Mouse (Mus musculus) frontal cortex, adult 2 months (tissue): ENCODE measurements around the gene Amn1. TPM values are rescaled to one million over a fixed set of nuclear protein-coding genes. Genes with fewer than 3 reads are reported as not detected.
A peak's percentile ranks its signal among the peaks of the same experiment; 100 is the strongest.
"Not testable (repeated sequence)": the region's sequence is repeated elsewhere in the genome, so short reads cannot be mapped to it uniquely, and the experiment has no call there.

Experiments
- DNase-seq, 2 experiments: peaks; one replicate each; pipeline ENCODE4 v3.0.0; 2022; ENCODE audit warnings: low spot score in 1 of 2; ENCODE audit errors: extremely low spot score in 1 of 2
- polyA plus RNA-seq: library from polyadenylated mRNA; depleted of rRNA; stranded (reverse); fragments of >200 nt; gene quantifications from 2 replicates; pipeline ENCODE4 v1.2.3, GENCODE M21; 2012

The Amn1 gene
- polyA plus RNA-seq, 1 experiment = 26.6 TPM

- DNase-seq = no peak
These were observed 33.3 kb downstream of the Amn1 start for GRCm38 (mm10) chr6:149155031-149155841.

- no peak for DNase-seq
These were observed 34.1 kb downstream of the Amn1 start for GRCm38 (mm10) chr6:149154116-149155030.

- no peak for DNase-seq
These were observed 34.9 kb downstream of the Amn1 start for GRCm38 (mm10) chr6:149153473-149154115.

- no peak for DNase-seq
These were observed 36.4 kb downstream of the Amn1 start for GRCm38 (mm10) chr6:149152119-149152518.

GRCm38 (mm10) chr6:149148436-149149229, 39.9 kb downstream of the Amn1 start:
- no peak for DNase-seq

- DNase-seq = no peak
These were observed 43.4 kb downstream of the Amn1 start for GRCm38 (mm10) chr6:149145143-149145542.

- peak; percentile 33 to 79 for DNase-seq
These were observed 46.9 kb downstream of the Amn1 start for GRCm38 (mm10) chr6:149141393-149142173.

GRCm38 (mm10) chr6:149139471-149139870, 49.0 kb downstream of the Amn1 start, which contains the start of gene Etfbkmt:
TSS of gene Etfbkmt (plus strand) at chr6:149139849.
- DNase-seq = no peak

GRCm38 (mm10) chr6:149139011-149139410, 49.5 kb downstream of the Amn1 start:
- no peak for DNase-seq

- no peak for DNase-seq
These were observed 50.6 kb downstream of the Amn1 start for GRCm38 (mm10) chr6:149137936-149138335.

GRCm38 (mm10) chr6:149135631-149136030, 52.9 kb downstream of the Amn1 start:
- no peak for DNase-seq

GRCm38 (mm10) chr6:149134391-149135150, 53.9 kb downstream of the Amn1 start:
- DNase-seq = no peak

- peak in 1 of 2 experiments; percentile 62 for DNase-seq
These were observed 56.0 kb downstream of the Amn1 start for GRCm38 (mm10) chr6:149132311-149133077.

GRCm38 (mm10) chr6:149131111-149131510, 57.4 kb downstream of the Amn1 start:
- DNase-seq = no peak

GRCm38 (mm10) chr6:149129870-149130269, 58.6 kb downstream of the Amn1 start, which contains the start of gene Gm10203:
TSS of gene Gm10203 (plus strand) at chr6:149130170.
- DNase-seq = not testable (repeated sequence)

- peak in 1 of 2 experiments; percentile 41 for DNase-seq
These were observed 61.8 kb downstream of the Amn1 start for GRCm38 (mm10) chr6:149126675-149127074.

GRCm38 (mm10) chr6:149123042-149123441, 65.5 kb downstream of the Amn1 start:
- no peak for DNase-seq

GRCm38 (mm10) chr6:149119853-149120252, 68.7 kb downstream of the Amn1 start:
- peak; percentile 33 to 93 for DNase-seq
